Mouse (Mus musculus) mouse trophoblast stem cell (cell line): ENCODE results near the gene Deup1.
"Not testable (repeated sequence)": the region's sequence is repeated elsewhere in the genome, so short reads cannot be mapped to it uniquely, and the experiment has no call there.

Experiments used
- in situ Hi-C, 2 experiments: fragments of 300-500 bp; cut with MseI, MboI; formaldehyde crosslinking; loops; 2 replicates in 1 of 2; 3 replicates in 1 of 2; pipeline ENCODE4 v1.15.1; 2025

Deup1 gene

DNA sequence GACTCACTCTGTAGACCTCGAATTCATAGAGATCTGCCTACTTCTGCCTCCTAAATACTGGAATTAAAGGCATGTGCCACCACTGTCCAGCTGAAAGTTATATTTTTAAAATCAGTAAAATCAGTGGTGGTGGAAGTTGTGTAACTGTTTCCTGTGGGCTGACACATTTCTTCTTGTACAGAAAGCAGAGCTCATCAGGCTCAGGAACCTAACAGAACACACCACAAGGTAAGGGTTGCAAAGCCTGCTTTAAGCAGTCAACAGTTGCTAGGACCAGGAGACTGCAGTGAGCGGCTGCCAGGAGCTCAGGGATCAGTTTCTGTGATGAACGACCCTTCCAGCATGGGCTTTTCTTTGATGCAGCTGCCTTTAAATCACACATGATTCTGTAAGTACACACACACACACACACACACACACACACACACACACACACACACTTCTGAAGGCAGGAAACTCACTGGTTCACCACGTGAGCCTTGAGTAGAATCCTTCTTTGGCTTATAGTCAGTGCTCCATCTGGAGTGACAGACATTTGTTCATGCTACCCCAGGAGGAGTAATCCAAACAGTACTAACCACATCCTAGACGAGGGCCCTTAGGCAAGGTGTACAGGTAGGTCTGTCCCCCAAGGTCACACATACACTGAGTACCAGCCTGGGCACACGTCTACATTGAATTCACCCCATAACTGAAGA is 40.4 kb downstream of the Deup1 start:
- in situ Hi-C loops = no loop called here

GRCm38 (mm10) chr9:15585956-15586355 is 41.8 kb downstream of the Deup1 start:
- in situ Hi-C loops = no loop called here

DNA sequence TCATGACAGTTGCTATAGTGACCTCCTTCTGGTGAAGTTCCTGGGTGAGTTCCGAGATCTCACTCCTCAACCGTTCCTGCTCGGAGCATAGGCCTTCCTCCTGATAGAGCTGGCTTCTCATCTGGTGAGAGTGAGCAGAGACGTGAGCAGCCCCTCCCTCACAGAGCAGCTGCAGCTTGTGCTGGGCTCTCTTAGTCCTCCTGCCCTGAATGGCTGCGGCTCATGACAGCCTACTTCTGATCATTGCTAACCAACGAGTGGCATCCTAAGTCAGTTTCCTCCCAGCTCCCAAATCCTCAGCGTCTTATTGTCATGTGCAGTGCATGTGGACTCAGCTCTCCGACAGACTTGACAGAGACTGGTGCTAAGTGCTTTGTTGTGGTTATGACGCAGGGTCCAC is 43.5 kb downstream of the Deup1 start:
- in situ Hi-C loops = no loop called here

GRCm38 (mm10) chr9:15582026-15582425 is 45.7 kb downstream of the Deup1 start:
- in situ Hi-C loops = no loop called here

DNA sequence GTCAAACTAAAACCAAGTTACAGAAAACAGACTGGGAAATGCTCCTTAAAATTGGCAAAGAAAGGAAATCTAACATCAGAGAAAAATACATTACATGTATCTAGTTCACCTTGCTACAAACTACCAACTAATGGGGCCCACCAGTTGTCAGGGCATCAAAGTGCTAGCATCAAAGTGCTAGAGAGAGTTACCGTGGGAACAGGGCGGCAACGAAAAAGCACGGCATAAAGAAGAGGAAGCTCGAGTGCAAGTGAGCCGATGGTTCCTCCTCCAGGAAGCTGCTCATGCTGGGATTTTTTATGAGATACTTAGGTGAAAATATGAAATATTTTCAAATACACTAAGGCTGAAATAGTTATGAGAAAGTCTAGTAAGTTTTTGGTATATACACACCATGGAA is 47.6 kb downstream of the Deup1 start:
- in situ Hi-C loops = no loop called here

GRCm38 (mm10) chr9:15578946-15579345 is 48.8 kb downstream of the Deup1 start:
- in situ Hi-C loops = no loop called here

DNA sequence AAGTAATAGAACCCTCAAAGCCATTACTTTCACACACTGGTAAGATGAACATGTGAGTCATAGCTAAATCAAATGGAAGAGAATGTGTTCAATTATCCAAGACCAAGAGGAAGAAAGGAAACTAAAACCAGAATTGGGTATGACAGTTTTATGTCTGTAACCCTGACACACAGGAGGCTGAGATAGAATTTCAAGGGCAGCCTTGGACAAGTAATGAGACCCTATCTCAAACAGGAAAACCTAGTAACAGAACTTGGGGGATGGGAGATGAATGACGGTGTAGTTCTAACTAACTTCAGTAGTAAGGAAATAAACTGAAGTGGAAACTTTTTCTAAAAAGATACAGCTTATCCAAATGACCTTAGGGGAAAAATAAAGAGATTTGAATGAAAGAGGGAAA is 49.3 kb downstream of the Deup1 start:
- in situ Hi-C loops = no loop called here

- in situ Hi-C loops = no loop called here
Observed at GRCm38 (mm10) chr9:15574750-15575454, 52.8 kb downstream of the Deup1 start.

DNA sequence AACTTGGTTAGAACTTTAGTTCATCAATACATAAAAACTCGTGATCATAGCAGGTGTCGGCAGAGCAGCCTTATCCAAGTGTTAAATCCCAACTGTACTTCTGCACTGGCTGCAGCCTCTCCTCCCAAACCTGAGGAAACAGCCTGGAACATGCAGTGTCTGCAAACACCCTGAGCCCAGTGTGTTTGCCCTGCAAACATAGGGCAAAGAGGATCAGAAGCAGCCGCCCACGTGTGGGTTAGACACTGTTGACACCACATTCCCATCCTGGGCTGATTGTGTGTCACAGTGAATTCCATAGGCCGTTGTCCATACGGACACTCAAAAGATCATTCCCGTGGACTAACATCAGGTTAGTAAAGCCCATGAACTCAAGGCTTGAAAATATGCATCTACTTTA is 65.4 kb downstream of the Deup1 start:
- in situ Hi-C loops = no loop called here

GRCm38 (mm10) chr9:15560451-15560850 is 67.3 kb downstream of the Deup1 start:
- in situ Hi-C loops = no loop called here

GRCm38 (mm10) chr9:15553322-15553721 is 74.4 kb downstream of the Deup1 start:
- in situ Hi-C loops = no loop called here

DNA sequence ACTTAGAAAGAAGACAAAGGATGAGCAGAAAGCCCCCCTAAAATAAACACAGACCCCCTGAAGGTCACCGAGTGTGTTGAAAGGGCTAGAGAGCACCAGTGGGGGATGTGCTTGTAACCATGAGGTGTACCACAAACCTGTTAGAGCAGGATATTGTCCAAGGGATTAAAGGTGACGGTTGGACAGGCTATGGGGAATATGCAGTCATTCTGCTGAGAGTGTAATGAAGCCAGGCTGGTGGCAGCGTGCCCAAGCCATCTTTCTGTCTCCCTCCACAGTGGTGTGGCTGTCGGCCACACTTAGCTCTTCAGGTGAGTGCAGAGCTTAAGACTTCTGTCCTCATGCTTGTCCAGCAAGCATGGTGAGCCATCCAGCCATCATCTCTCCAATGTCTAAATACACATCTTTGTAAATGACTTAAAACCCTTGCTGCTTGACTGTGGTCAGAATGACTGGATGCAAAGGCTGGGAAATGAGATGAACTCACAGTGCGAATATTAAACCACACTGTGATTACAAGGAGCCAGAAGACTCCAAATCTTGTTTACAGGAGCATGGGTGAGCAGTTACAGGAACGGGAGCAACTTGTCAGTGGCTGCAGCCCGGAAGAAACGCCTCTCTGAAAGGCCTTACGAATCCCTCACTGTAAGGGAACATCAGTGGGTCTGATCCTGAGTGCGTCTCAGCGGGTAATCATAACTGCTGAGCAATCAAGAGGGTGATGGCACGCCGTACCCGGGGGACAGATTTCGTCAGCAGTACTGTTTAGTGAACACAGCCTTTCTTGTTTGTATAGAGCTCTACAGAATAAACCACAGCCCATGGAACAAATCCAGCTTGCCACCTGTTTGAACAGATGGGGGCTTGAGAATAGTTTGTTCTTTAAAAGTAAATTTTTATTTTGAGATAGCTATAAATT is 75.5 kb downstream of the Deup1 start:
- in situ Hi-C loops = no loop called here

- in situ Hi-C loops = not testable (repeated sequence)
Observed at GRCm38 (mm10) chr9:15551073-15551472, 76.7 kb downstream of the Deup1 start.

- in situ Hi-C loops = no loop called here
Observed at GRCm38 (mm10) chr9:15550461-15550961, 77.2 kb downstream of the Deup1 start.

GRCm38 (mm10) chr9:15541735-15542354 is 85.9 kb downstream of the Deup1 start:
- in situ Hi-C loops = no loop called here

- in situ Hi-C loops = no loop called here
Observed at GRCm38 (mm10) chr9:15538979-15539533, 88.7 kb downstream of the Deup1 start.

- in situ Hi-C loops = no loop called here
Observed at GRCm38 (mm10) chr9:15537455-15538048, 90.2 kb downstream of the Deup1 start.

DNA sequence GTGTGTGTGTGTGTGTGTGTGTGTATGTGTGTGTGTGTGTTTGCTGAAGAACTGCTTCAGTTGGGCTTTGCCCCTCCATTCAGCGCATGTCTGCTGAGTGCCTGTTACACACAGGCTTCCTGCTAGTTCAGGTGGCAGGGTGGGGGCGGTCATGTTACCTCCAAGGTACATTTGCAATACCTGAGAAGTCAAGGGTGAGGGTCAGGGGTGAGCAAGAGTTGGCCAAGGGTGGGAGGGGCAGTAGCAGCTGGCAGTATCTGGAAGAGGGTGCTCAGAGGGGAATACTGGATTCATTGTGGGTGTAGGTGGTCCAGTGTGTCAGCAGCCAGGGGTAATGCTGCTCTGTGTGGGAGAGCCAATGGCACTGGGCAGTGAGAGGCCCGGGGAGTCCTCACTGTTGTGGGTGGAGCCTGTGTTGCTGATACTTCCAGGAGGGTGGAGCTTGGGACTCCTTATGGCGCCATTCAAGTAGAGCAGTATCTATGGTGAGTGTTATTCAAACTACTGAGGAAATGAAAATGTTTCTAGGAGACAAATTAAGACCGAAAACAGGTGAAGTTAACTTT is 90.8 kb downstream of the Deup1 start:
- in situ Hi-C loops = no loop called here

DNA sequence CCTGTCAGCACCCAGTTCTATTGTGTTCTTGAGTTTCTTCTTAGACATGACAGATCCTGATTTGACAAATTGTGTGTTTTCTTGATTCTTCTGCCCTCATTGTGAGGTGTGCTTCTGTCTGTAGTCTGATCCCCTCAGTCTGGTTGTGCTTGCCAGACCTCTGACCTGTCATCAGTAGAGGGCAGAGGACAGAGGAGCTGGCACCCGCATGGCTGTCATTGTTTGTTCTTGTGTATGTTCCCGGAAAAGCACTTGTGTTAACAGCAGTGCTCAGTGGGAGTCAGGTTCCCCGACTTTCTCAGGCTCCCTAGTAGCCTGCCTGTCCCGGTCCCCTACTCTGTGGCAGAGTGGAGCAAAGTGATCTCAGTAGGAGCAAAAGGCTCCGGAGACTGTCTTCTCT is 92.3 kb downstream of the Deup1 start:
- in situ Hi-C loops = no loop called here

- in situ Hi-C loops = no loop called here
Observed at GRCm38 (mm10) chr9:15534110-15534509, 93.6 kb downstream of the Deup1 start.
